Mouse (Mus musculus): Measurements from ENCODE around the gene Prpsap1.
"Not testable (repeated sequence)": the region's sequence is repeated elsewhere in the genome, so short reads cannot be mapped to it uniquely, and the experiment has no call there.

Prpsap1 gene

DNA sequence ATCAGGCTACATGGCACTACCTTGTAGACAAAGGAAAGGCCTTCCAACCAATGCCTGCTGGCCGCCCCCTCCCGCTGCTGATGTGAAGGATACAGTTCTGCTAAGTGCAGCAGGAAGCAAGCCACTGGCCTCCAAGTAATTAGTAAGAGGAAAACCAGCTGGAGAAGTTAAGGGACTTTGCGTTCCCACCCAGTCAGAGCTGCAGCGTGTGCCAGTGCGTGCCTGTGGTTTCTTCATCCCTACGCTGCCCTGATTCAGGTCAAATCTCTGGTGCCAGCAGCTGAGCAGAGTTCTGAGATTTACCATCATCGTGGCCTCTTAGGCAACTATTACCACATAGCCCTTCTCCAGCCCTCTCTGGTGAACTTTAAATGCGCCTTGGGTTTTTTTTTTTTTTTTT, 24.5 kb upstream of the Prpsap1 start:
- in situ Hi-C loops (cut with MboI; ENCODE audit: low sequenced_read_pairs): no loop called here

DNA sequence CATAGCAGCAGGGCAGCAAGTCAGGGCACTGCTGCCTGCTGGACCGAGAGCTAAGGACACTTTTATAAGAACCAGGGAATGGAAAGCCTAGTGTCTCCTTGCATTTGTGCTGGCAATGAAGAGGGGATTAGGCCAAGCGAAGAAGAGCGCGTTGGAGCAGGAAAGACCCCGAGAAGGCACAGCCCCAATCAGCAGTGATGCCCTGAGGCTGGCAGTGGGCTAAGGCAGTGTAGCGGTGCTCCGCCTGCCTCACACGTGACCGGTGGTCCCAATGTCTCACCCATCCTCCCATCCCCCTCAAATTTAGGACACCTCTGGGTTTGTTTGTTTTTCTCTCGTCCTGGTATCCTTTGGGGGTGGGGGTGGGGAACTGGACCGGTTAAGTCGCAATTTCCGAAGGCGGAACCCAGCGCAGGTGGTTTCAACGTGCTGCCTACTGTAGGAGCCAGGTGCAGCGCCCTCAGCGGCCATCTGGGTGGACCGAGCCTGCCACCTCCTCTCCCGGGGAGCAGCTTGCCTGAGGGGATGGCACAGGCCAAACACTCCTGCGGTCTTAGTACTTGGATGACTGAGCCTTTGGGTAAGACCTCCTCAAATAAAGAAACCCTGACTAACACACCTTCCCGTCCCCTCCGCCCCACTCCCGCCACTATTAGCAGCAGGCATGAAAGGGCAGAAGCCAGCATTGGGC, 21.5 kb upstream of the Prpsap1 start:
- in situ Hi-C loops (cut with MboI; ENCODE audit: low sequenced_read_pairs): no loop called here

DNA sequence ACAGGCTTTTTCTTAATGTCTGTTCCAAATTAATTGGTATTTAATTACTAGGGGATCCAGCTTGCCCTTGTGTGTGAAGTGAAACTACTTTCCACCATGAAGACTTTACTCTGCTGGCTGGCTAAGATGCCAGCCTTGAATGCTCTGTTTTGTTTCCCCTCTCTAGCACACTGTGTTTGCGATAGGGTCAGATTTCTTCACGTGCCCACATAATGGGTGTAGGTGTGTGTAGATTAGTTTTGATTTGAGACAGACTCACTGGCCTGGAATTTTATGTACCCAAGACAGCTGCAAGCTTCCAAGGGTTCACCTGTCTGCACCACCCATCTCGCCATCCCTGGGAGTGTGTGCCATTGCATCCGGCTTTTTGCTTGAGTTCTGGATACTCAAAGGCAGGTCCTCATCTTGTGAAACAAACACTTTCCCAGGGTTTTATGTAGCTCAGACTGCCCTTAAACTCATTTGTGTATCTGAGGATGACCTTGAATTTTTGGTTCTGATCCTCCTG, 19.6 kb upstream of the Prpsap1 start:
- in situ Hi-C loops (cut with MboI; ENCODE audit: low sequenced_read_pairs): no loop called here

DNA sequence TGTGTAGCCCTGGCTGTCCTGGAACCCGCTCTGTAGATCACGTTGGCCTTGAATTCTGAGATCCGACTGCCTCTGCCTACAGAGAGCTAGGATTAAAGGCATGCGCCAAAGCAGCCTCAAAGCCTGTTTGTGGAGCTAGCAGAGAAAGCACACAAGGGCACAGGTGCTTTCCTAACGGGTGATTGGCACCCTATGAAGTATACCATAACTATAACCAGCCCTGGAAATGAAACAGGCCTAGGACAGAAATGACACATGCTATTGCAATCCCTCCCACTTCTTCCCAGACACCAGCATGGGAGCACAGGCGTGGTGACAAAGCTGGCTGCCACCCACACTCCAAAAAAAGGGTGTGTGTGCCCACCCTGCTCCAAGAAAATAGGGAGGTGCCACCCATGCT, 19.0 kb upstream of the Prpsap1 start:
- in situ Hi-C loops (cut with MboI; ENCODE audit: low sequenced_read_pairs): no loop called here

DNA sequence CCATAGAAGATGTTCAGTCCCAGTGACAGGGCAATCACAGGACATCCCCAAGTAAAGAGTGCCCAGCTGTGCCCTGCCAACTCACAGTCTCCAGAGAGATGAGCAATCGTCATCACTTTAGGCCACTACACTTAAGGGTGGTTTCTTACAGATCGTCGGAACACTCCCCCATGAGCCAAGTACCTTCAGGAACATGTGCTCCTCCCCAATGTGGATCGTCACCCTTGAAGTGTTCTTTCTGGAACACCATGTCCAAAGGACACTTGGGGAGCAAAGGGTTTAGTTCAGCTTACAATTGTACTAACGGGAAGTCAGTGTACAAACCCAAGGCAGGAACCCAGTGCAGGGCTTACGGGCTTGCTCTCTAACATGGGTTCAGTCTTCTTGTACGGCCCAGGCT, 18.2 kb upstream of the Prpsap1 start:
- in situ Hi-C loops (cut with MboI; ENCODE audit: low sequenced_read_pairs): no loop called here

DNA sequence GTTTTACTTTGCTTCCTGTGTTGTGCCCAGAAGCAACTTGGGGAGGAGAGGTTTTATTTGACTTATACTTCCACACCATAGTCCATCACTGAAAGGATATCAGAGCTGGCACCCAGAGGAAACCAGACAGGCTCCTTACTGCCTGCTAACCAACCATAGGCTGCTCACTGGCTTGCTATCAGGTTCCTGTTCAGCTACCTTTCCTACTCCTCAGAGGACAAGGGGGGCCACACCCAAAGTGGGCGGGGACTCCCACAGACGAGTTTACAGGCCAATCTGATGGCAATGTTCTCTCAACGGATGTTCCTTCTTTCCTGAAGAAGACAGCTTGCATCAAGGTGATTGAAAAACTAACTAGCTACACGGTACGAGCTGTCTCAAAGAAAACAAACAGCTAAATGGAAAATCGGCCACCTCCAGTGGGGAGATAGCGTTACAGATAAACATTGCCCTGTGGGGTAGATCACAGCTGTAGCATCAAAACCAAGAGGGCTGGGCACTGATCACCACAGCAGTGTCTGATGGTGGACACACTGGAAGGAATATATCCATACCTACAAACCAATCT, 17.4 kb upstream of the Prpsap1 start:
- in situ Hi-C loops (cut with MboI; ENCODE audit: low sequenced_read_pairs): no loop called here

DNA sequence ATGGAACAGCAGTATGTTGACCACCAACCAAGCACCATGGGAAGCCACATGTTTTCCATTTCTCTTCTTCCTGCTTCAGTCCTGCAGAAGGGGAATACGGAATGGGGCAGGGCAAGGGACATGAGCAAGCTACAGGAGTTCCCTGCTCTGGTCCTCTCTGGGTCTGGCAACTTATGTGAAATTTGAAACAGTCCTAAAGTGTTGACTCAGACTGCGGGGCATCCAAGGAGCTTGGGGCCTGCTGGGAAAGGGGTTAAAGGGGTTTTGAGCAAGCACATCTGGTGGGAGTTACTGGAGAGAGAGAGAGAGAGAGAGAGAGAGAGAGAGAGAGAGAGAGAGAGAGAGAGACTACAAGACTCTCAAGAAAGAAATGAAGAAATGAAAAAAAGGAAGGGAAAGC, 14.7 kb upstream of the Prpsap1 start:
- in situ Hi-C loops (cut with MboI; ENCODE audit: low sequenced_read_pairs): no loop called here

DNA sequence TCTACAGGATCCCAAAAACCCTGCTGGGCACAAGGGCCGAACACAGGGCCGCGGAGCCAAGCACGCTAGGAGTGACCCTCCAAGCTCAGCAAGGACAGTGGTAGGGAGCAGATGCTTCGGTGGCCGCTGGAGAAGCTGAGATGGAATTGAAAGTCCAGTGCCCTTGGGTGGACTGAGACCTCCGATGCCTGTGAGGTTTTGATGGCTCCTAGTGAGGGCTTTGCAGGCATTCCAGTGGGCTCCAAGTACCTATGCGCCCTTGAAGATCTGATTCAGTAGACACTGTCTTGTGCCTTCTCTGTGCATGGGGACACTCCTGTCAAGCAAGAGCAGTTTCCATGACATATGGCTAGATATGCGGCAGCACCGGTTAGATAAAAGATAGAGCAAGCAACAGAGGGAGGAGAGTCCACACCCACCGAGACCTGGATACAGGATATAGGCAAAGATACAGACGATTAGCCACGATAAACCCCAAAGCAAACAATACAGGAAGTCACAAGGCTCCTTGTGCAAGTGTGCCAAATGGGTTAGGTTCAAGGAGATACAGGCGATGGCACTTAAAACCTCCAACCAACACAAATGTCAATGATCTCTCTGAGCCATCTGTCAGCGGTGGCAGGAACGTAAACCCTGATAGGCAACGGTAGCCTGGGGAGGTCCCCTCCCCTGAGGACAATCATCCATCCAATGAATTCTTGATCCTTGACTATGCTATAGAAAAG, 12.3 kb upstream of the Prpsap1 start:
- in situ Hi-C loops (cut with MboI; ENCODE audit: low sequenced_read_pairs): no loop called here

DNA sequence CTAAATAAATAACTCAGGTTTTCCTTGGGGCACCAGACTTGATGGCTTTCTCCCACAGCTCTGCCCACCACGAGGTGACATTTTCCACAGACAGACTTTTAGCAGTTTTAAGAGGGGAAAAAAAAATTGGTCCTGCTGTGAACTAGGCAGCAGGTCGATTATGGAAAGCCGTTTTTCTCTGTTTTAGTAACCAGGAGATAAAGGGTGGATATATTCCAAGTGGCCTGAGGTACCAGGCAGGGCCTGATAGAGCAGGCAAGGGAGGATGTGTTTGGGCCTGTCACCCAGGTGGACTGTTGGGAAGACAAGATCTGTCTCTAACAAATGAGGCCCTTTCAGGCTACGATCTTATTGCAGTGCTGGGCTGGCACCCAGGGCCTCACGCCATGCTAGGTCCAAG, 11.6 kb upstream of the Prpsap1 start:
- in situ Hi-C loops (cut with MboI; ENCODE audit: low sequenced_read_pairs): no loop called here

DNA sequence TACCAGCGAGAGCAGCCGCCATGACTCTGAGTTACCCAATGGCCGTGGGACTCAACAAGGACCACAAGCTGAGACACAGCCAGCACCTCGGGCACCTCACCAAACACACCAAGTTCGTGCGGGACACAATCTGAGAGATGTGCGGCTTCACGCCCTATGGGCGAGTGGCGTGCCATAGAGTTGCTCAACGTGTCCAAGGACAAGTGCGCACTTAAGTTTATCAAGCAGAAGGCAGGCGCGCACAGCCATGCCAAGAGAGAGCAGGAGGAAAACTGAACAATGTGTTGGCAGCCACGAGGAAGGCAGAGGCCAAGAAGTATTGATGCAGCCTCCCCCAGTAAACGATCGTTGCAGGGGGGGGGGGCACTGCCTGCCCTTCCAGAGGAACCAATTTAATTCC, 10.5 kb upstream of the Prpsap1 start:
- in situ Hi-C loops (cut with MboI; ENCODE audit: low sequenced_read_pairs): no loop called here

DNA sequence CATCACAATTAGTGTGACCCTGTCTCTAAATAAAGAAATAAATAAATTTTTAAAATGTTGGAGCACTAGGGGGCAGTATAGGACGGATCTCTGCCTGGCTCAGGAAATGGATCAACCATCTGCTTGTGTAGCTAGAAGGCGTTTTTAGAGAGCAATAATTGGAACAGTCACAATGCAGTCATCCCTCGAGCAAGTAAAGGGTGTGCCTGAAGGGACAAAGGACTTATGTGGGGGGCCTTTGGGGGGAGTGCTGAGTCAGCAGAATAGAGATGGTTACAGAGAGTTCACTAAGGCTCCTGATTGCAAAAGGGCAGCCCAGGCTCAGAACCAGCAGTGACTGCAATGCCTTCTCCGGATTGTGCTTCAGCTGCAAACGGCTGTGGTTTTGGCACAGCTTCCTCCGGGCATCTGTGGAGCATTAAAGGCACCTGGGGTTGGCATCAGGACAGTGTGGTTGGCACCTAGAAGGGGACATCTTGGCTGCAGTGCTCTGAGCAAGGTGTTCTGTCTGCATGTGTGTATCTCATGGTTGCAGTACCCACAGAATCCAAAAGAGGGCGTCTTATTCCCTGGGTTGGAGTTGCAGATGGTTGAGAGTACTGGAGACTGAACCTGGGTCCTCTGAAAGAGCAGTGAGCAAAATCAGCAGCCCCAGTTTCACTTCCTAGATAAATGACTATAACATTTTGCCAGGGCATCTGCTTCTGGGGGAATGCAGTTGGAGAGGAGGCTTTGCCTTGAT, 7.2 kb upstream of the Prpsap1 start:
- in situ Hi-C loops (cut with MboI; ENCODE audit: low sequenced_read_pairs): no loop called here

DNA sequence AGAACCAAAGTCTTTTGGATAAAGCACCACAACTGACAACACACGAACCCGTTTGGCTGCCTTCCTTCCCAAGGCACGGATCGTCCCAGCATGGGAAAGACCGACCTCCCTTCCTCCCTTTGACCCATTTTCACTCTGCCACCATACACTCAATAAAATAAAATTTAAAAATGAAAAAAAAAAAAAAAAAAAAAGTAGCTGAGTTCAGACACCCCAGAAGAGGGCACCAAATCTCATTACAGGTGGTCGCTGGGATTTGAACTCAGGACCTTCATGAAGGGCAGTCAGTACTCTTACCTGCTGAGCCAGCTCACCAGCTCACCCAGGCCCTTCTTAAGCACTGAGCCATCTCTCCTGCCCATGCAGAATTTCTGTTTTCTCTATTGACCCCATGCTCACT, 5.0 kb upstream of the Prpsap1 start:
- in situ Hi-C loops (cut with MboI; ENCODE audit: low sequenced_read_pairs): no loop called here

DNA sequence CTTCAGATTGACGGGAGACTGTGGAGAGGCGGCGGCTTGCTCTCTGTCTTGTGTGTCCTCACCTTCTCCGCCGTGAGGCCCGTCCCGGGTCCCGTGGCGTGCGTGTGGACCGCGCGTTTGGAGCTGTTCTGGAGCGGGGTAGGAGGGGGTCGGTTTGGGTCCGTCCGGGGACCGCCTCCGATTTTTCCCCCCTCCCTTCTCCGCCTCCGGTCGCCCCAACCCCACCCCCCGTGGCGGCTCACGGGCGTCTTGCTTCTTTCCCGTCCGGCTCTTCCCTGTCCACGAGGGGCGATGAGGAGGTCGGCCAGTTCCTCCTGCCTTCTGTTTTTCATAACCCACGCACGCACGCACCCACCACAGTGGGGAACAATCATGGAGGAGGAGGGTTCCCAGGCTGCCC, 4.6 kb upstream of the Prpsap1 start:
- in situ Hi-C loops (cut with MboI; ENCODE audit: low sequenced_read_pairs): no loop called here

DNA sequence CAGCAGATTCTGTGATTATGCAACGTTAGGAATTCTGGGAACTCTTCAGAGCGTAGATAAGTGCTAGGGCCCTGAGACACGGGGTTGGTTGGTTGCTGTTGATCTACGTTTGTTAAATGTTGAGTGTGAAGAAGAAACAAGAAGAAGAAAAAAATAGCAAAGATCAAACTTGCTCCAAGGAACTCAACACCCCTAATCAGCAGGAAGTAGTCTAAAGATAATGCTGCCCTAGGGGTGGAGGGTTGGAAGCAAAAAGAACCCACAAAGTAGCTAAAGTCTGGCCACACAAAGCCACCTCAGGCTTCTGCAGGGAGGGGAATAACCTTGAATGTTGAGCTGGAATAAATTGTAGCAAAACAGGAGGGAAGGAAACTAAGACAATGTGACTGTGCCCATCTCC, 3.3 kb upstream of the Prpsap1 start:
- in situ Hi-C loops (cut with MboI; ENCODE audit: low sequenced_read_pairs): no loop called here

DNA sequence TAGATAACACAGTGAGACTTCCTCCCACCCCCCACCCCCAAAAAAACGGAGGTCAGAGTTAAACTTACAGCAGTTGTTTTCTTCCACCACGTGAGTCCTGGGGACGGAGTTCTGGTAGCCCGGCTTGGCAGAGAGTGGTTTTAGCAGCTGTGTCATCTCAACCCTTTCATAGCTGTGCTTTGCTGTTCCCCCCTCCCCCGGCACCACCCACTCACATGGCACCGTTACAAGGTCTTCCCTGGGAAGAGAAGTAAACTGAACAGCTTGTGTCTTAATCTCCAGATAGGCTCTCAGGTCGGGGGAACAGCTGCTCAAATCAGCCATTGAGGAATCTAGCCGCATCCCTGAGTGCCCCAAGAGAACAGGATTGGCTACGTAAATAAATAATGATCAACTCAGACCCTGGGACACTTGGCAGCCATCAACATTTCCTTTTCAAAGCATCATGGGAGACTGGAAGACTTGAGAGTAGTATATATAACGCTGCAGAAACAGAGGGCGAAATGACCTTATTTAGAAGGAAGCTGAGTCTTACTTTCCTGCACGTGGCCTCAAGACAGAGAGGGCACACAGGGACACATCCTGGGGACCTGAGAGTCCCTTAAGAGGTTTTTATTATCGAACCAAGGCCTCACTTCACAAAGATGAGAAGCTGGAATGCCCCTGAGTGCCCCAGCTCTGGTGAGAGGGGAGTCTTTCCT, 622 bp upstream of the Prpsap1 start:
- in situ Hi-C loops (cut with MboI; ENCODE audit: low sequenced_read_pairs): no loop called here

DNA sequence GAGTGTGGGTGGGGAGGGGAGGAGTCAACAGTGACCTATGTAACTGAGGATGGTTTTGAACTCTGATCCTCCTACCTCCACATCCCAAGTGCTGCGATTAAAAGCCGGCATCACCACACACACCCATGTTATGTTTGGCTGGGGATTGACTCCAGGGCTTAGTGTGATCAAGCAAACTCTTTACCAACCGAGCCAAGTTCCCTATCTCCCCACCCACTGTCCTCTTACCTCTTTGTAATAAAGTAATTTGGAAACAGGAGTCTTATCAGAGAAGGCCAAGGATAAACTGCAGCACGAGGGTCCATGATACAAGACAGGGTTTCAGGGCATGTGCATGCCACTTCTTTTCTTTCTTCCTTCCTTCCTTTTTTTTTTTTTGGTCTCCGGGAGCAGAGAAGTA, 811 bp downstream of the Prpsap1 start:
- in situ Hi-C loops (cut with MboI; ENCODE audit: low sequenced_read_pairs): no loop called here

DNA sequence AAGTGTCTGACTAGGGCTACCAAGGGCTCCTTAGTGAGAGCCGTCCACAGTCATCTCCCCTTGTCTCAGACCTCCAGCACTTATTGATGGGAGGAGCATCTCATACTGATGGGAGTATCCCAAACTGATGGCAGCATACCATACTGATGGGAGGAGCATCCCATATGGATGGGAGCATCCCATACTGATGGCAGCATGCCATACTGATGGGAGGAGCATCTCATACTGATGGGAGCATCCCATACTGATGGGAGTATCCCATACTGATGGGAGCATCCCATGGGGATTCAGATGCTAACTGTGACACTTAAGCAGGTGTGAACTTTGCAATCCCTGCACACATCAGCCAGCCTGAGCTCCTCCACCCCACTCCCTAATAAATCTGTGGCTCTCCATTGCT, 1.5 kb downstream of the Prpsap1 start:
- in situ Hi-C loops (cut with MboI; ENCODE audit: low sequenced_read_pairs): not testable (repeated sequence)

DNA sequence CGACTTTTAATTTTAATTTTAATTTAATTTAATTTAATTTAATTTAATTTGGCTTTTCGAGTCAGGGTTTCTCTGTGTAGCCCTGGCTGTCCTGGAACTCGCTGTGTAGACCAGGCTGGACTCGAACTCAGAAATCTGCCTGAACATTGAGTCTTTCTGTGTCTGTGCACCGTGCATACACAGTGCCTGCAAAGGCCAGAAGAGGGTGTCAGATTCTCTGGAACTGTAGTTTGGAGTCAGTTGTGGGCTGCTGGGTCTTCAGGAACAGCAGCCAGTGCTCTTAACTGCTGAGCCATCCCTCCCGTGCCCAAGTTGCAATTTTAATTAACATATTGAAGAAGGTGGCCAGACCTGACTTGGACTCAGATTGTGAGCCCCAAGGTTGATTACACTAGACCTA, 2.7 kb downstream of the Prpsap1 start:
- in situ Hi-C loops (cut with MboI; ENCODE audit: low sequenced_read_pairs): no loop called here

DNA sequence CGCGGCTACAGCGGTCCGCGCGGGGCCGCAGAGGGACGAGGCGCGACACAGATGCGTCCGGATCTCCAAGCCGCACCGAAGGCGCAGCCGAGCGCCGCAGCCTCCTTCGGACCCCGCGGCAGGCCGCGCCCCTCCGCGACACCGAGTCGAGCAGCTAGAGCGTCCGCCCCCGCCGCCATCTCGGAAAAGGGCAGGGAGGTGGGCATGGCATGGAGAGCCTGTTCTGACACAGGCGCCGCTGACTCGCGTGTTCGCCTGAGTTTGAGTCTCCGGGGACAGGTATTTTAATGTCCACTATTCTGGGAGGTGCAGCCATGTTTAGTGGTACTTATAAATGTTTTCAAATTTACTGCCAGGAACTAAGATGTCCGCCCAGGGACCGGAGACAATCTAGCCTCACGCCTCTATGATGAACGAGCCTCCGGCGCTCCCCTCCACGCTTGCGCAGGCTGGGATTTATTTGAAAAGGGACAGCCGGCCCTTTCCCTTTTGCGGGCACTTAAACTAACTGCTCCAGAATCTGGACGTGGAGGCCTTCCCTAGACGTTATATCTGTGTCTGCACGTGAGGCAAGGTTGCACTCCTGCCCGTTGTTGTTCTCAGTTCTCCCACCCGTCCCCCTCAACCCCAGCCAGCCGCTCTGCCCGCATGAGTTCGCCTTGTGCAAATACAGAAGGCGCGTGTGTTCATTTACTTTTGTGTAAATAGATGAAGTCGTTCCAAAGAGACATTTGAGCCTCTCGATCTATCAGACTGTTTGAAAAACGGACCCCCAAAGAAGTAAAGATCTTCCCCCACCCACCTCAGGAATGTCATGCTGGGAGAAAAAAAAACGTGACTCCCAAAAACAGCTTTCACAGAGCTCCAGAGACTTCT, 3.5 kb downstream of the Prpsap1 start:
- in situ Hi-C loops (cut with MboI; ENCODE audit: low sequenced_read_pairs): no loop called here

DNA sequence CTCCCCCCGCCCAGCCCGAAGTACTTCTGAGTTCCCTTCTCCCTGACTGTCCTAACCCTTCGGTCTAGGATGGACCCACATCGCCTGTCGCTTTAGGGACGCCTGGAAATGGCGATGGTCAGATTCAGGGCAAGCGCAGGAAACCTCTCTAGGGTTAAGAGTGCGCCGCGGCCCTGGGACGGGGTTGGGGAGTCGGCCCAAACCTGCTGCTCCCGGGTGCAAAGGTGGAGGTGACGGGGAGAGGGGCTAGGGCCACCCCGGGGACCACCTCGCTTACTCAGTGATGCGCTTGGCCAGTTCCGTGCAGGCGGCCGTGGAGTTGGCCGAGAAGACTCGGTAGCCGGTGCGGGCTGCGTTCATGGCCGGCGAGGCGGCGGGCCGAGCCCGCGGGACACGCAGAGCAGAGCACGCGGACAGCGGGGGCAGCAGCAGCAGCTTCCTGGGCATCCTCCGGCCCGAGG, 4.2 kb downstream of the Prpsap1 start:
- in situ Hi-C loops (cut with MboI; ENCODE audit: low sequenced_read_pairs): no loop called here

Data from CH12F3 (cell line).